Comparison of ENCODE assay signal across 8 mouse cellular contexts in the genomic region with DNA sequence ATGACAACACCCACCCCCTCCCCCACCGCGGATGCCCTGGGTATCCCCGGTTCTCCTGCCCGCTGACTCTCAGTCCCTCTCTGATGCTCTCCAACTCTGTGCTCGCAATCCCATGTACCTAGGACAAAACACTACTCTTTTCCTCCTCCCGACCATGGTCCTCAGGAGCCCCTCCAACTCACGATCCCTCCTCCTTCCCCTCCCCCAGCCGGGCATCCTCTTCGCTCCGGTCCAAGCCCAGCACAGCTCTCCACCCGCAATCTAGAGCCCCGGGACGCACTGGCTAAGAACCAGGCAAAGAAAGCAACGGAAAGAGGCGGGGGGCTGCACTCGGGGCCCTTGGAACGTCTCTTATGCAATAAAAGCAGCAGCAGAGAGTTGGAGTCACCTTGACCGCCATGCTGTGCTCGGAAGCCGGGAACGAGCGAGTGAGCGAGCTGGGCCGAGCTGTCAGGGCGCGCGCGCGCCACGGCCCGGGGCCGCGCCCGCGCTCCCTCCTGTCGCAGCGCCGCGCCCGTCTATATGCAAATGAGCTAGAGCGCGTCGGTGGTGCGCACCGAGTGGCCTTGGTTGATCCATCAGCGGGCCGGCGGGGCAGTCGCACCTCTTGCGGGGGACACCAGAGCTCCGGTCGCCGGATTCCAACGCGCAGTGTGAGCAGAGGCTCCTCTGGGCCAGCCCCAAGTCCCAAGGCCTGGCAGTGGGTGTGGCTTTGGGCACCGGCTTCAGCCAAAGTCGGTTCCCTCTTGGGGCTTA. TPM values are rescaled to one million over a fixed set of nuclear protein-coding genes. Genes with fewer than 3 reads are reported as not detected.
A peak's percentile ranks its signal among the peaks of the same experiment; 100 is the strongest.
DNase-seq lines count a peak whose midpoint lies in the region; ATAC-seq lines count a peak whose summit lies in the region.

A gene (minus strand): TSS at position 625 of the 756 bp plus-strand sequence.

- H3K27me3 ChIP-seq in hindbrain, embryonic 13.5 days: no peaks in the 10 kb centered on the region

- peak within 1 kb of the TSS; percentile 69 for H3K4me3 ChIP-seq in hindbrain, embryonic 13.5 days

- H3K9ac ChIP-seq in hindbrain, embryonic 13.5 days: peak within 1 kb of the TSS; percentile 86

- under 1% methylated on average over 57 of the region's 57 CpGs for WGBS in hindbrain, embryonic 13.5 days

- H3K4me2 ChIP-seq in hindbrain, embryonic 13.5 days: peak within 1 kb of the TSS; percentile 72

- peaks cover under 1% of the 10 kb centered on the region; the same call in 1 of the 2 replicates for H3K36me3 ChIP-seq in hindbrain, embryonic 13.5 days

- H3K4me1 ChIP-seq in hindbrain, embryonic 13.5 days (replicated peaks): peaks cover 24% of the 10 kb centered on the region

- peak; percentile 94 for ATAC-seq in hindbrain, embryonic 13.5 days (ENCODE audit: low FRiP score)

- H3K27ac ChIP-seq in hindbrain, embryonic 13.5 days: peak within 1 kb of the TSS; percentile 93

- no peaks in the 10 kb centered on the region for H3K9me3 ChIP-seq in hindbrain, embryonic 13.5 days

- DNase-seq in R1 (ENCODE audit: low read depth, low spot score): peak; percentile 87
- peak; percentile 89 for DNase-seq in cerebellum, postnatal 25 days
- DNase-seq in frontal cortex, postnatal 25 days (ENCODE audit: low spot score in 2 of 2): peak; percentile 48 to 57
- peak; percentile 56 to 73 for DNase-seq in layer of hippocampus, postnatal 25 days (ENCODE audit: extremely low spot score in 1 of 2, low spot score in 1 of 2)
- peak; percentile 76 for DNase-seq in lung, postnatal 25 days (ENCODE audit: low spot score)
- DNase-seq in retina, adult 2 months (ENCODE audit: low read depth, low spot score): peak; percentile 80
- DNase-seq in thymus, postnatal 36 days: peak; percentile 73 to 74

RNA-seq across cellular contexts. Expression of the gene that starts here (rescaled TPM):
- 74.2 and 77.5 TPM in 2 replicates for polyA plus RNA-seq in hindbrain, embryonic 13.5 days (2015; fragmentation: Nextera tagmentation; extraction: Ambion mirVana)
- total RNA-seq in layer of hippocampus, postnatal 25 days (2021): 100 to 1,000 TPM; 163 to 165 TPM

Comparison
In these comparisons a context has a peak if more than half of its experiments do, and no peak if none do; other contexts are left out.
1. Peak in every context shown above with its lines: DNase-seq, ATAC-seq, H3K4me3 ChIP-seq and H3K27ac ChIP-seq.